Mouse (Mus musculus): ENCODE measurements around the gene Gm49661. TPM values are rescaled to one million over a fixed set of nuclear protein-coding genes. Genes with fewer than 3 reads are reported as not detected.

The Gm49661 gene
- polyA plus RNA-seq, 1 experiment: not detected

GRCm38 (mm10) chr8:84984294-84985048 lies 15.2 kb upstream of the Gm49661 start:
- no peak overlapping the region for H3K4me3 ChIP-seq (ENCODE audit: insufficient read depth, low read depth, low read length)
- TF ChIP-seq POLR2A (IDR thresholded peaks at IDR 0.05; ENCODE audit: low read depth, low read length) (no peak), CTCF (conservative IDR thresholded peaks at IDR 0.05; ENCODE audit: insufficient read depth, insufficient read length, low read depth, low read length) (no peak)

GRCm38 (mm10) chr8:84982499-84983011 lies 13.3 kb upstream of the Gm49661 start:
- 45% methylated on average over 3 of the region's 3 CpGs for WGBS
- Histone ChIP-seq H3K4me3 (ENCODE audit: insufficient read depth, low read depth, low read length) (no peak overlapping the region), H3K27ac (ENCODE audit: insufficient read depth, low read depth, low read length) (peak overlapping the region; percentile 98), H3K36me3 (ENCODE audit: control insufficient read depth, insufficient read depth, low read length) (no peaks in the 10 kb centered on the region), H3K4me1 (ENCODE audit: control insufficient read depth, insufficient read depth, low read length) (peaks cover 49% of the 10 kb centered on the region), H3K27me3 (replicated peaks; ENCODE audit: control insufficient read depth, insufficient read depth, low read length) (no peaks in the 10 kb centered on the region)
- no peak for DNase-seq
- TF ChIP-seq CTCF (conservative IDR thresholded peaks at IDR 0.05; ENCODE audit: insufficient read depth, insufficient read length, low read depth, low read length): no peak

More at GRCm38 (mm10) chr8:84984294-84985048, 15.2 kb upstream of the Gm49661 start:
- Histone ChIP-seq H3K27ac (ENCODE audit: insufficient read depth, low read depth, low read length) (peak overlapping the region; percentile 84), H3K36me3 (ENCODE audit: control insufficient read depth, insufficient read depth, low read length) (no peaks in the 10 kb centered on the region), H3K4me1 (ENCODE audit: control insufficient read depth, insufficient read depth, low read length) (peaks cover 45% of the 10 kb centered on the region), H3K27me3 (replicated peaks; ENCODE audit: control insufficient read depth, insufficient read depth, low read length) (no peaks in the 10 kb centered on the region)
- DNase-seq: peak; percentile 80
- 4% methylated on average over 16 of the region's 16 CpGs for WGBS

GRCm38 (mm10) chr8:84981644-84982498 lies 12.6 kb upstream of the Gm49661 start:
- Histone ChIP-seq H3K4me3 (ENCODE audit: insufficient read depth, low read depth, low read length) (no peak overlapping the region), H3K27ac (ENCODE audit: insufficient read depth, low read depth, low read length) (peak overlapping the region; percentile 98), H3K4me1 (ENCODE audit: control insufficient read depth, insufficient read depth, low read length) (peaks cover 49% of the 10 kb centered on the region), H3K27me3 (replicated peaks; ENCODE audit: control insufficient read depth, insufficient read depth, low read length) (no peaks in the 10 kb centered on the region), H3K36me3 (ENCODE audit: control insufficient read depth, insufficient read depth, low read length) (no peaks in the 10 kb centered on the region)
- peak; percentile 72 for DNase-seq
- TF ChIP-seq CTCF (conservative IDR thresholded peaks at IDR 0.05; ENCODE audit: insufficient read depth, insufficient read length, low read depth, low read length) (no peak), POLR2A (IDR thresholded peaks at IDR 0.05; ENCODE audit: low read depth, low read length) (no peak)
- 47% methylated on average over 15 of the region's 15 CpGs for WGBS

GRCm38 (mm10) chr8:84980622-84981358 lies 11.6 kb upstream of the Gm49661 start:
- H3K4me1 ChIP-seq (ENCODE audit: control insufficient read depth, insufficient read depth, low read length): peaks cover 47% of the 10 kb centered on the region
- H3K4me3 ChIP-seq (ENCODE audit: insufficient read depth, low read depth, low read length): peak overlapping the region; percentile 30; the same call in 1 of the 2 replicates
- 10% methylated on average over 11 of the region's 11 CpGs for WGBS
- DNase-seq: peak; percentile 98
- no peaks in the 10 kb centered on the region for H3K27me3 ChIP-seq (replicated peaks; ENCODE audit: control insufficient read depth, insufficient read depth, low read length)
- no peaks in the 10 kb centered on the region for H3K36me3 ChIP-seq (ENCODE audit: control insufficient read depth, insufficient read depth, low read length)
- no peak for TF ChIP-seq POLR2A (IDR thresholded peaks at IDR 0.05; ENCODE audit: low read depth, low read length)
- no peak for TF ChIP-seq CTCF (conservative IDR thresholded peaks at IDR 0.05; ENCODE audit: insufficient read depth, insufficient read length, low read depth, low read length)
- peak overlapping the region; percentile 98 for H3K27ac ChIP-seq (ENCODE audit: insufficient read depth, low read depth, low read length)

DNA sequence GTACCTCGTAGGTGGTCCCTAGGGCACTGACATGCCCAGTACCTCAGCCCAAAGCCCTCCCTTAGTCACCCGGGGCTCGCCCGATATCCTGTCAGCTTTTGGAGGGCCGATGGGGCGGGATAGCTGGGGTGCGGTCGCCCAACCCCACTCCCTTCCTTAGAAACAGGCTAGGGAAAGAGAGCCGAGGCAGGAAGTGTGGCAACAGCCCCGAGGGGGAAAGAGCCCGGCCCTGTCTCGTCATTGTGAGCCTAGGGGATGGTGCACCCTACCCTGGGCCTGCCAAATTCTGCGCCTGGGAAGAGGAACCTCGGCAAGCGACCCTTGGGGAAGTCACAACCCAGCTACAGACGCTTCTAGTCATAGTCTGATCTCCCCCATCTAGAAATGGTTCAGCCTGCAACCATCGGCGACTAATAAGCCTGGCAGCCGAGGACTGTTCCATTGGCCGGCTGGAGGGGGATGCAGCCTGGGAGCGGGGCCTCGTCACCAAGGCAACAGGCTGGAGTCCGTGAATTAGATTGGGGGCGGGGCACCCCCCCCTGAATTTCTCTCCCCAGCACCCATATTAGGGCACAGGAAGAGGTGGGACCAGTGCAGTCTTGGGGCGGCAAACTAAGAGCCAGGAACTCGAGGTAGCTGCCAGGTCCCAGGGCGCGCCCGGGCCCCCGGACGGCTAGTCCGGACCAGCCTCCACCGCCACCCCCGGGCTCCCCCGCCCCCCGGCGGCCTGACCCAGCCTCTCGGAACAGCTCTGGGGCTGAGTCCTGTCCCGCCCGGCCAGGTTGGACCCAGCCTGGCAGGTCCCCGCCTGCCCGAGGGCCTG lies 10.6 kb upstream of the Gm49661 start:
- Histone ChIP-seq H3K4me3 (ENCODE audit: insufficient read depth, low read depth, low read length) (peak overlapping the region; percentile 30), H3K27me3 (replicated peaks; ENCODE audit: control insufficient read depth, insufficient read depth, low read length) (no peaks in the 10 kb centered on the region), H3K4me1 (ENCODE audit: control insufficient read depth, insufficient read depth, low read length) (peaks cover 48% of the 10 kb centered on the region), H3K36me3 (ENCODE audit: control insufficient read depth, insufficient read depth, low read length) (no peaks in the 10 kb centered on the region), H3K27ac (ENCODE audit: insufficient read depth, low read depth, low read length) (peak overlapping the region; percentile 98)
- peak; percentile 98 for DNase-seq
- TF ChIP-seq POLR2A (IDR thresholded peaks at IDR 0.05; ENCODE audit: low read depth, low read length) (peak; percentile 22), CTCF (conservative IDR thresholded peaks at IDR 0.05; ENCODE audit: insufficient read depth, insufficient read length, low read depth, low read length) (no peak)
- WGBS: under 1% methylated on average over 42 of the region's 42 CpGs
